Comparison of ENCODE assay signal across 17 mouse cellular contexts in the genomic region with DNA sequence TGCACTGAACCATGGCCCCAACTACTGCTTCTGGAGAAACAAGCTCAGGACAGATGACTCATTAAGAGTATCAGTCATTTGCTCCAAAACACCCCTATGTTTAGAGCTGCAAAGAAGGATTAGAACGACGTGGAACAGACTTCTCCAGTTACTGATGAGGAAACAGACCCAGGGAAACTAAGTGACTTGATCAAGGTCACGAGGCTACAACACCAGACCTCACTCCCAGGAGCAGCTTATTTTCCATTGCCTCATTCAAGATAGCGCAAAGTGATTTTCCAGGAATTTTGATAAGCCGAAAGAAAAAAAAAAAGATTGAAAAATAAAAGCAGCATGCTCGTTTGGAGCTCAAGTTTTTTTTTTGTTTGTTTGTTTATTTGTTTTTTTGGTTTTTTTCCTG. TPM values are rescaled to one million over a fixed set of nuclear protein-coding genes. Genes with fewer than 3 reads are reported as not detected.
DNase-seq lines count a peak whose midpoint lies in the region; ATAC-seq and TF ChIP-seq lines count a peak whose summit lies in the region.
"Had no signal": no experiment of that assay in that cellular context is flagged by ENCODE, and none has a peak within 500 bp of the region (broad histone marks: within the 10 kb centered on the region; RNA-seq: fewer than 3 reads in every experiment).

No protein-coding gene starts in this region.

- ATAC-seq in hindbrain, postnatal 0 days, result no peak
- ATAC-seq in hindbrain, embryonic 13.5 days (ENCODE audit: low FRiP score), result no peak
- ATAC-seq in heart, embryonic 12.5 days (ENCODE audit: insufficient number of reproducible peaks, low FRiP score), result no peak
- ATAC-seq: intestine, embryonic 16.5 days had no signal

- WGBS in hindbrain, postnatal 0 days, result 84% methylated on average over 6 of the region's 6 CpGs
- 89% methylated on average over 6 of the region's 6 CpGs for WGBS in hindbrain, embryonic 13.5 days
- WGBS in heart, embryonic 12.5 days, result 26% methylated on average over 6 of the region's 6 CpGs

- no peaks in the 10 kb centered on the region for H3K9me3 ChIP-seq in hindbrain, postnatal 0 days (ENCODE audit: low read length)
- H3K9me3 ChIP-seq in hindbrain, embryonic 13.5 days, result no peaks in the 10 kb centered on the region
- H3K9me3 ChIP-seq in heart, embryonic 12.5 days (replicated peaks), result no peaks in the 10 kb centered on the region
- H3K9me3 ChIP-seq: embryonic facial prominence, embryonic 13.5 days had no signal

- peak overlapping the region; percentile 96 for H3K27ac ChIP-seq in gastrocnemius, adult 2 months
- H3K27ac ChIP-seq in hindbrain, postnatal 0 days, result no peak overlapping the region
- no peak overlapping the region for H3K27ac ChIP-seq in hindbrain, embryonic 13.5 days
- H3K27ac ChIP-seq in heart, embryonic 12.5 days (ENCODE audit: poor library complexity, severe bottlenecking), result peak overlapping the region; percentile 99

- DNase-seq in gastrocnemius, adult 2 months, result no peak
- no peak for DNase-seq in gastrocnemius, postnatal 4 days (ENCODE audit: low spot score in 2 of 2)
- no peak for DNase-seq in hindbrain, postnatal 0 days (ENCODE audit: low spot score)
- no peak for DNase-seq in lung, postnatal 10 days
- DNase-seq in left cerebral cortex, postnatal 14 days (ENCODE audit: low spot score in 2 of 2), result no peak
- DNase-seq: kidney, postnatal 10 days; liver; right cerebral cortex, postnatal 14 days; thymus, postnatal 36 days had no signal

- H3ac ChIP-seq in myocyte (ENCODE audit: control insufficient read depth, insufficient read length), result no peak overlapping the region

- H3K79me2 ChIP-seq in myocyte (ENCODE audit: control insufficient read depth, insufficient read depth), result peaks cover 98% of the 10 kb centered on the region

- TF ChIP-seq POLR2A in myocyte (IDR thresholded peaks at IDR 0.05; ENCODE audit: insufficient read length, low read depth), result no peak

- no peaks in the 10 kb centered on the region for H3K27me3 ChIP-seq in hindbrain, postnatal 0 days (ENCODE audit: insufficient read depth, low read length)
- H3K27me3 ChIP-seq in hindbrain, embryonic 13.5 days, result no peaks in the 10 kb centered on the region
- H3K27me3 ChIP-seq in heart, embryonic 12.5 days (replicated peaks), result no peaks in the 10 kb centered on the region
- H3K27me3 ChIP-seq in myocyte (ENCODE audit: control insufficient read depth, insufficient read depth, insufficient read length), result no peaks in the 10 kb centered on the region
- H3K27me3 ChIP-seq: embryonic facial prominence, embryonic 13.5 days had no signal

- peaks cover 9% of the 10 kb centered on the region; the same call in 1 of the 2 replicates for H3K36me3 ChIP-seq in hindbrain, postnatal 0 days (ENCODE audit: insufficient read depth, low read length)
- H3K36me3 ChIP-seq in hindbrain, embryonic 13.5 days, result peaks cover 11% of the 10 kb centered on the region
- H3K36me3 ChIP-seq in heart, embryonic 12.5 days, result peaks cover 20% of the 10 kb centered on the region
- H3K36me3 ChIP-seq in myocyte (ENCODE audit: control insufficient read depth, insufficient read depth), result peaks cover 20% of the 10 kb centered on the region

- peaks cover 8% of the 10 kb centered on the region; the same call in 1 of the 2 replicates for H3K4me1 ChIP-seq in hindbrain, postnatal 0 days (ENCODE audit: insufficient read depth, low read length)
- H3K4me1 ChIP-seq in hindbrain, embryonic 13.5 days (replicated peaks), result peaks cover 47% of the 10 kb centered on the region
- peaks cover 25% of the 10 kb centered on the region for H3K4me1 ChIP-seq in heart, embryonic 12.5 days (replicated peaks)

- H3K9ac ChIP-seq in hindbrain, postnatal 0 days (replicated peaks; ENCODE audit: low read length), result no peak overlapping the region
- H3K9ac ChIP-seq in hindbrain, embryonic 13.5 days, result no peak overlapping the region
- no peak overlapping the region for H3K9ac ChIP-seq in heart, embryonic 12.5 days

- H3K4me2 ChIP-seq in hindbrain, postnatal 0 days (ENCODE audit: low read depth, low read length), result peak overlapping the region; percentile 77; the same call in 1 of the 2 replicates
- H3K4me2 ChIP-seq in hindbrain, embryonic 13.5 days, result no peak overlapping the region
- peak overlapping the region; percentile 49 for H3K4me2 ChIP-seq in heart, embryonic 12.5 days
- peak overlapping the region; percentile 88 for H3K4me2 ChIP-seq in myocyte (ENCODE audit: low read depth)

- H3K4me3 ChIP-seq in gastrocnemius, adult 2 months, result peak overlapping the region; percentile 25
- H3K4me3 ChIP-seq in hindbrain, postnatal 0 days (ENCODE audit: low read length), result no peak overlapping the region
- H3K4me3 ChIP-seq in hindbrain, embryonic 13.5 days, result no peak overlapping the region
- no peak overlapping the region for H3K4me3 ChIP-seq in heart, embryonic 12.5 days
- no peak overlapping the region for H3K4me3 ChIP-seq in myocyte

- intact Hi-C loops in gastrocnemius, adult 2 months (cut with DNase I), result no loop called here
- intact Hi-C loops in left cerebral cortex, postnatal 14 days (cut with DNase I), result loop anchor here (10.0 kb wide), 1 partner anchor 687 kb away; no protein-coding TSS in a partner anchor

- no peak for TF ChIP-seq CTCF in gastrocnemius, adult 2 months (IDR thresholded peaks at IDR 0.05)
- no peak for TF ChIP-seq CTCF in hindbrain, postnatal 0 days (IDR thresholded peaks at IDR 0.05; ENCODE audit: low read depth)

TF ChIP-seq in myocyte, 11 proteins besides CTCF, POLR2A, EP300 and RAD21:
- TF ChIP-seq CEBPB (IDR thresholded peaks at IDR 0.05; ENCODE audit: insufficient read depth, poor library complexity, severe bottlenecking) (no peak), E2F4 (IDR thresholded peaks at IDR 0.05; ENCODE audit: insufficient read depth) (no peak), SRF (IDR thresholded peaks at IDR 0.05; ENCODE audit: control insufficient read depth, insufficient read length, low read depth) (no peak), MYOG (IDR thresholded peaks at IDR 0.05; ENCODE audit: control insufficient read depth in 1 of 3, insufficient read depth in 1 of 3, insufficient read length in 2 of 3, low read depth in 2 of 3) (no peak), TCF12 (IDR thresholded peaks at IDR 0.05; ENCODE audit: insufficient read depth, poor library complexity, severe bottlenecking) (no peak), POLR2AphosphoS2 (IDR thresholded peaks at IDR 0.05; ENCODE audit: insufficient read length, low read depth) (no peak), REST (IDR thresholded peaks at IDR 0.05; ENCODE audit: insufficient read depth, insufficient read length) (no peak), USF1 (IDR thresholded peaks at IDR 0.05; ENCODE audit: low read depth) (no peak), MAX (IDR thresholded peaks at IDR 0.05; ENCODE audit: low read depth) (no peak), MYOD1 (IDR thresholded peaks at IDR 0.05; ENCODE audit: control insufficient read depth in 1 of 3, insufficient read length in 2 of 3, low read depth in 2 of 3) (no peak), TCF3 (IDR thresholded peaks at IDR 0.05; ENCODE audit: insufficient read length, low read depth) (no peak)

RNA-seq across cellular contexts. Expression of a gene that starts 9.4 kb away (rescaled TPM):
- 10 to 100 TPM; 73.9 to 90.0 TPM for total RNA-seq in gastrocnemius, adult 2 months (2021)
- total RNA-seq in gastrocnemius, postnatal 4 days (2021), result 100 to 1,000 TPM in 1 of 2 experiments, 10 to 100 TPM in 1; 90.7 to 105 TPM
- total RNA-seq in hindbrain, postnatal 0 days (2014; rRNA removed), result 66.7 and 67.2 TPM in 2 replicates
- polyA plus RNA-seq in hindbrain, postnatal 0 days (2015; fragmentation: Nextera tagmentation; extraction: Ambion mirVana), result 5.9 and 6.3 TPM in 2 replicates
- 8.5 and 8.7 TPM in 2 replicates for polyA plus RNA-seq in hindbrain, embryonic 13.5 days (2015; fragmentation: Nextera tagmentation; extraction: Ambion mirVana)
- polyA plus RNA-seq in heart, embryonic 12.5 days (2016; fragmentation: Nextera tagmentation; extraction: Ambion mirVana), result 17.5 and 18.7 TPM in 2 replicates
- polyA plus RNA-seq in myocyte (2012; fragmentation: generic; extraction: Trizol), result 3.9 TPM
- total RNA-seq in left cerebral cortex, postnatal 14 days (2021), result 10 to 100 TPM; 19.9 to 20.3 TPM

RNA-seq across cellular contexts. Expression of a gene that starts 34.4 kb away (rescaled TPM):
- total RNA-seq in gastrocnemius, adult 2 months (2021), result 1 to 10 TPM; 8.4 to 8.5 TPM
- 10 to 100 TPM; 10.6 to 10.9 TPM for total RNA-seq in gastrocnemius, postnatal 4 days (2021)
- total RNA-seq in hindbrain, postnatal 0 days (2014; rRNA removed), result 3.8 and 5.1 TPM in 2 replicates
- polyA plus RNA-seq in hindbrain, postnatal 0 days (2015; fragmentation: Nextera tagmentation; extraction: Ambion mirVana), result 2.7 and 3.2 TPM in 2 replicates
- 4.3 and 5.4 TPM in 2 replicates for polyA plus RNA-seq in hindbrain, embryonic 13.5 days (2015; fragmentation: Nextera tagmentation; extraction: Ambion mirVana)
- 11.5 and 11.9 TPM in 2 replicates for polyA plus RNA-seq in heart, embryonic 12.5 days (2016; fragmentation: Nextera tagmentation; extraction: Ambion mirVana)
- 43.3 TPM for polyA plus RNA-seq in myocyte (2012; fragmentation: generic; extraction: Trizol)
- 1 to 10 TPM; 5.4 to 5.6 TPM for total RNA-seq in left cerebral cortex, postnatal 14 days (2021)

RNA-seq across cellular contexts. Expression of a gene that starts 48.9 kb away (rescaled TPM):
- not detected for total RNA-seq in gastrocnemius, adult 2 months (2021)
- not detected for total RNA-seq in gastrocnemius, postnatal 4 days (2021)
- total RNA-seq in hindbrain, postnatal 0 days (2014; rRNA removed), result not detected in 2 replicates
- 17.5 and 17.7 TPM in 2 replicates for polyA plus RNA-seq in hindbrain, postnatal 0 days (2015; fragmentation: Nextera tagmentation; extraction: Ambion mirVana)
- 23.5 and 25.6 TPM in 2 replicates for polyA plus RNA-seq in hindbrain, embryonic 13.5 days (2015; fragmentation: Nextera tagmentation; extraction: Ambion mirVana)
- 40.0 and 42.3 TPM in 2 replicates for polyA plus RNA-seq in heart, embryonic 12.5 days (2016; fragmentation: Nextera tagmentation; extraction: Ambion mirVana)
- 4.0 TPM for polyA plus RNA-seq in myocyte (2012; fragmentation: generic; extraction: Trizol)
- total RNA-seq in left cerebral cortex, postnatal 14 days (2021), result not detected
- total RNA-seq: left cerebral cortex, adult 8-10 months; megakaryocyte, adult 5-6 weeks; midbrain, postnatal 0 days had no signal

Comparison
In these comparisons a context has a peak if more than half of its experiments do, and no peak if none do; other contexts are left out.
1. H3K27ac ChIP-seq: peak in gastrocnemius, adult 2 months (single experiment) and heart, embryonic 12.5 days (single experiment); none in hindbrain, postnatal 0 days (single experiment) and hindbrain, embryonic 13.5 days (single experiment).